24 mouse cellular contexts compared by ENCODE assay signal in the genomic region with DNA sequence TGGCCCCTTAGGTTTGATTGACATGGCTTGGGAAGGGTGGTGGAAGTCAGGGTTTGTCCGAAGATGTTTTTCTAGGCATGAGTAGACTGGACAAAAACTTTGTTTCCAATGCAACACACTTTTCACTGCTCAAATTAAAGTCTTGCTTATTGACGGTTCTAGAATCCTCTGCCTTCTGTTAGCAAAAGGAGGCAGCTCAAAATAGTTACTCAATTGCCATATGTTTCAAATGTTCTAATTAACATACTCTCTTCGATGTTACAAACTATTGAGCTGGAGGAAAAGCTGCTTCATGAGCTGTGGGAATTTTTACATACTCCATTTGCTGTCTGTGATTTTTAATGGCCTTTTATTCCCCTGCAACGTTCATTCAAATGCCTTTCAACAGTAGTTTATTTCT. TPM values are rescaled to one million over a fixed set of nuclear protein-coding genes. Genes with fewer than 3 reads are reported as not detected.
DNase-seq lines count a peak whose midpoint lies in the region; ATAC-seq and TF ChIP-seq lines count a peak whose summit lies in the region.
"Had no signal": no experiment of that assay in that cellular context is flagged by ENCODE, and none has a peak within 500 bp of the region (broad histone marks: within the 10 kb centered on the region; RNA-seq: fewer than 3 reads in every experiment).

No protein-coding gene starts in this region.

- whole genome bisulfite sequencing in forebrain, embryonic 16.5 days, result 41% methylated on average over 4 of the region's 4 CpGs
- 29% methylated on average over 4 of the region's 4 CpGs for WGBS in forebrain, postnatal 0 days

- TF ChIP-seq CTCF in forebrain, postnatal 0 days (IDR thresholded peaks at IDR 0.05; ENCODE audit: low read depth), result no peak

- DNase-seq in forebrain, postnatal 0 days, result no peak
- DNase-seq in brain, adult 2 months (ENCODE audit: low read depth, low spot score), result peak; percentile 56
- DNase-seq in telencephalon, adult 2 months (ENCODE audit: low read depth, low spot score), result peak; percentile 43
- DNase-seq in lung, postnatal 36 days, result no peak
- DNase-seq: adrenal gland, adult 8-10 months; adrenal gland, postnatal 14 days; adrenal gland, postnatal 36 days; cerebellum, adult 11 months; cerebellum, adult 18-20 months; cerebellum, adult 8-10 months; cerebellum, adult 9-11 months; cerebellum, postnatal 14 days; cerebellum, postnatal 36 days; embryo, embryonic 11 days had no signal

- no peaks in the 10 kb centered on the region for H3K27me3 ChIP-seq in forebrain, embryonic 16.5 days (replicated peaks; ENCODE audit: control insufficient read depth, insufficient read depth, low read length)
- no peaks in the 10 kb centered on the region for H3K27me3 ChIP-seq in forebrain, postnatal 0 days (ENCODE audit: insufficient read depth, low read length)
- H3K27me3 ChIP-seq: embryonic facial prominence, embryonic 15.5 days; forebrain, embryonic 12.5 days had no signal

- ATAC-seq in forebrain, embryonic 16.5 days, result peak; percentile 33; the same call in 1 of the 2 replicates
- ATAC-seq in forebrain, postnatal 0 days, result no peak
- ATAC-seq: activated CD4-positive, CD25-positive, alpha-beta regulatory T cell, adult 4 months; Patski had no signal

- H3K4me1 ChIP-seq in forebrain, embryonic 16.5 days (replicated peaks; ENCODE audit: control insufficient read depth, insufficient read depth, low read length), result peaks cover 5% of the 10 kb centered on the region
- H3K4me1 ChIP-seq in forebrain, postnatal 0 days (ENCODE audit: insufficient read depth), result no peaks in the 10 kb centered on the region
- H3K4me1 ChIP-seq: embryonic facial prominence, embryonic 13.5 days; embryonic facial prominence, embryonic 15.5 days had no signal

- H3K4me2 ChIP-seq in forebrain, embryonic 16.5 days (ENCODE audit: low read length), result no peak overlapping the region
- no peak overlapping the region for H3K4me2 ChIP-seq in forebrain, postnatal 0 days (ENCODE audit: low read depth)
- H3K4me2 ChIP-seq: embryonic facial prominence, embryonic 13.5 days; embryonic facial prominence, embryonic 15.5 days; forebrain, embryonic 12.5 days had no signal

- no peaks in the 10 kb centered on the region for H3K9me3 ChIP-seq in forebrain, embryonic 16.5 days (ENCODE audit: control insufficient read depth, low read length)
- no peaks in the 10 kb centered on the region for H3K9me3 ChIP-seq in forebrain, postnatal 0 days (ENCODE audit: low read length)
- H3K9me3 ChIP-seq: embryonic facial prominence, embryonic 13.5 days; embryonic facial prominence, embryonic 15.5 days; forebrain, embryonic 10.5 days; forebrain, embryonic 12.5 days had no signal

- no peak overlapping the region for H3K27ac ChIP-seq in forebrain, embryonic 16.5 days (ENCODE audit: low read length)
- no peak overlapping the region for H3K27ac ChIP-seq in forebrain, postnatal 0 days (ENCODE audit: low read depth, low read length)
- H3K27ac ChIP-seq: embryonic facial prominence, embryonic 13.5 days; embryonic facial prominence, embryonic 15.5 days; forebrain, embryonic 10.5 days; forebrain, embryonic 12.5 days had no signal

- no peak overlapping the region for H3K4me3 ChIP-seq in forebrain, embryonic 16.5 days (replicated peaks; ENCODE audit: low read length)
- H3K4me3 ChIP-seq in forebrain, postnatal 0 days (ENCODE audit: low read depth, low read length), result no peak overlapping the region
- H3K4me3 ChIP-seq: embryonic facial prominence, embryonic 13.5 days; embryonic facial prominence, embryonic 15.5 days; erythroblast, embryonic 14.5 days; forebrain, embryonic 10.5 days; forebrain, embryonic 12.5 days had no signal

- H3K36me3 ChIP-seq in forebrain, embryonic 16.5 days (ENCODE audit: control insufficient read depth, insufficient read depth), result no peaks in the 10 kb centered on the region
- H3K36me3 ChIP-seq in forebrain, postnatal 0 days (ENCODE audit: insufficient read depth), result no peaks in the 10 kb centered on the region
- H3K36me3 ChIP-seq: embryonic facial prominence, embryonic 13.5 days; embryonic facial prominence, embryonic 15.5 days; forebrain, embryonic 10.5 days; forebrain, embryonic 12.5 days had no signal

- no peak overlapping the region for H3K9ac ChIP-seq in forebrain, embryonic 16.5 days (replicated peaks; ENCODE audit: low read depth, low read length)
- H3K9ac ChIP-seq in forebrain, postnatal 0 days, result no peak overlapping the region
- H3K9ac ChIP-seq: embryonic facial prominence, embryonic 13.5 days; embryonic facial prominence, embryonic 15.5 days; forebrain, embryonic 12.5 days had no signal

RNA-seq across cellular contexts. Expression of a gene that starts 39.0 kb away (rescaled TPM):
- polyA plus RNA-seq in forebrain, embryonic 16.5 days (2015; fragmentation: Nextera tagmentation; extraction: Ambion mirVana), result 0.90 and 1.3 TPM in 2 replicates
- 1.3 and 3.5 TPM in 2 replicates for total RNA-seq in forebrain, postnatal 0 days (2014; rRNA removed)
- 1.2 and 1.4 TPM in 2 replicates for polyA plus RNA-seq in forebrain, postnatal 0 days (2015; fragmentation: Nextera tagmentation; extraction: Ambion mirVana)
- total RNA-seq: common myeloid progenitor, adult 5-6 weeks; MEL had no signal
- polyA plus RNA-seq: activated CD4-positive, CD25-positive, alpha-beta regulatory T cell, adult 4 months; erythroblast, embryonic 14.5 days had no signal

Comparison
In these comparisons a context has a peak if more than half of its experiments do, and no peak if none do; other contexts are left out.
1. DNase-seq: peak in brain, adult 2 months (single experiment) and telencephalon, adult 2 months (single experiment); none in forebrain, postnatal 0 days (single experiment) and lung, postnatal 36 days (single experiment).